Mouse (Mus musculus) bone marrow, adult 2 months (tissue): Measurements from ENCODE around the gene Fndc3b.

Experiments used
- CTCF ChIP-seq: fragments of 200-500 bp; IDR thresholded peaks from 2 replicates; pipeline ENCODE4 v1.5.1; 2011; ENCODE audit warnings: low read length, control low read depth; ENCODE audit not compliant: control insufficient read depth, insufficient read depth
- POLR2A ChIP-seq: fragments of 200-500 bp; IDR thresholded peaks from 2 replicates; pipeline ENCODE4 v1.6.1; 2011; ENCODE audit warnings: low read depth, mild to moderate bottlenecking, control low read depth, low read length, borderline replicate concordance; ENCODE audit not compliant: control insufficient read depth

- no peak for TF ChIP-seq CTCF
- TF ChIP-seq POLR2A = no peak
Measured at GRCm38 (mm10) chr3:27511765-27512164, 199.3 kb downstream of the Fndc3b start.
